Mouse (Mus musculus) adrenal gland, postnatal 10 days (tissue): ENCODE measurements around the gene Ssbp3. TPM values are rescaled to one million over a fixed set of nuclear protein-coding genes. Genes with fewer than 3 reads are reported as not detected.

Source experiments
- DNase-seq: peaks from one replicate; pipeline ENCODE4 v3.0.0; 2021; ENCODE audit warnings: mixed read lengths
- total RNA-seq, 2 experiments: library from RNA; stranded (reverse); gene quantifications; 2 replicates each; pipeline ENCODE4 v1.2.3; 2021

Gene Ssbp3
- total RNA-seq, 2 experiments from 2014 or later: 50.8 to 69.0 TPM

DNA sequence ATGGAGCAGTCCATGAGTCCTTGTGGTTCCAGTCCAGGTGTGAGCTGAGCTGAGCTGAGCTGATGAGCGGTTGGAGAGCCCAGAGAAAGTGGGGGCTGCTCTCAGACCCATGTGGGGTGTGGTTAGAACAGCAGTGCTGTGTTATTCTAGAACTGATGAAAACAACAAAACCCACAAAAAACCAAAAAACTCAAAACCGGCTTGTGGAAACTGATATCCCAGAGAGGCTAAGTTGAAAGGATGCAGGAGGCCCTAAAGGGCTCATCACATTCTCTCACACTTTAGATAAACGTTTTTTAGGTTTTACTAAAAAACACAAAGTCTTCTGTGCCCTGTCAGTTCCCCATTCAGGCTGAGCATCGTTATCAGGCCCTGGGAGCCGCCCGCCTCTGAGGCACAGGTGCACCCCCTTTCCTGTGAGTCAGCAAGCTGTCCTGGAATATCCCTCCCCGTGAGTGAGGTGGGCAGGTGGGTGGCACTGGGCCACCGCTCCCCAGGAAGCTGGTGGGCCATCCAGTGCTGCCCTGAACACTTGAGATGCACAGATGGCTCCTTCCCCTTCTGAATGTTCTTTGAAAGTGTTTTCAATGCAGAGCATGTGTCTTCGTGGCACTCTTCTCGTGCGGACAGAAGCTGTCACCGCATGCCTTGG, 24.6 kb downstream of the Ssbp3 start:
- DNase-seq: no peak

DNA sequence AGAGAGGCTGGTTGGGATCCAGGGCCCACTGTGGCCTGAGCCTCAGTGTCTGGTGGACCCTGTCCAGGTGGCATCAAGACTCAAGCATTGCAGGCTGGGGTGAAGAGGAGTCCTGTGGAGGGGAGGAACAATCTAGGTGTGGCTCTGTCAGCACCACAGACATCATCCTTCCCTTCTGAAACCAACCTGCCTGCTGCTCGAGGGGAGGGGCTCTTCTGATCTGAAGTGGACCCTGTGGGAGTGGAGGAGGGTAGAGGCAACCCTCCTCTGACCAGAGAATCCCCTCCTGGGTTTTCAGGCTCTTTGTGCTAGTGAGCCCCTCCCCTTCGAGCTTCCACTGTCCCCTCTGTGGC, 25.1 kb downstream of the Ssbp3 start:
- DNase-seq: no peak

DNA sequence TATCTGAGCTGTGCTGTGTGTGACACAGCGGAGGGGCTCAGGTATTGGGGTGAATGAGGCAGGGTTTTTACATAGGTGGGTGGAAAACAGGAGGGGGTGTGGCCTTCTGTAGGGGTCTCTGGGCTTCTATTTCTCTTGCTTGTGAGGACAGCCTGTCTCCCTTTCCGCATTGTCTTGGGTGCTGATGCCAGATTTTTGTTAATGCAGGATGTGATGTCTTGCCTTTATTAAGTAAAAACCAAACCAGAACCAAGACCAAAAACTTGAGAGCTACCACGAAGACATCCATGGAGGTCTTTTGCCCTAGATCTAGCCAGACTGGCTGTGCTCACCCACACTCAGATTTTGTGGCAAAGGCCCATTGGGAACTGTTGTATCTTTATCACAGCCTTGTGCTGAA, 25.5 kb downstream of the Ssbp3 start:
- no peak for DNase-seq

DNA sequence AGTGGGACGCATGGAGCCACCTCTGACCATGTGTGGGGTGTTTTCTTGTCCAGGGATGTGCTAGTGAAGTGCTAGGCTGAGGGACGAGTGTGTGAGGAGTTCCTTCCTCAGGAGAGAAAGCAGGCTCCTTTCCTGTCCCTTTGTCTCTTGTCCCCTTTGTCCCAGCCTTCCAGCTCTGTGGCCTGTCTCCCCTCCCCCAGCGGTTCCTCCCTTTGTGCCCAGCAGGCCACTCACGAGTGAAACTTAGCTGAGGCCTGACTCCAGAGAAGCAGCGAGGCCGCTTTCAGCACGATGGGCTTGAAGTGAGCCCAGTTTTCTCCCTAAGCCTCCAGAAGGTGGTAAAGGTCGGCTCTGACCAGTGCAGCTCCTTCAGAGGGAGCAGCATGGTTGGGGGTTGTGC, 26.2 kb downstream of the Ssbp3 start:
- peak; percentile 47 for DNase-seq

DNA sequence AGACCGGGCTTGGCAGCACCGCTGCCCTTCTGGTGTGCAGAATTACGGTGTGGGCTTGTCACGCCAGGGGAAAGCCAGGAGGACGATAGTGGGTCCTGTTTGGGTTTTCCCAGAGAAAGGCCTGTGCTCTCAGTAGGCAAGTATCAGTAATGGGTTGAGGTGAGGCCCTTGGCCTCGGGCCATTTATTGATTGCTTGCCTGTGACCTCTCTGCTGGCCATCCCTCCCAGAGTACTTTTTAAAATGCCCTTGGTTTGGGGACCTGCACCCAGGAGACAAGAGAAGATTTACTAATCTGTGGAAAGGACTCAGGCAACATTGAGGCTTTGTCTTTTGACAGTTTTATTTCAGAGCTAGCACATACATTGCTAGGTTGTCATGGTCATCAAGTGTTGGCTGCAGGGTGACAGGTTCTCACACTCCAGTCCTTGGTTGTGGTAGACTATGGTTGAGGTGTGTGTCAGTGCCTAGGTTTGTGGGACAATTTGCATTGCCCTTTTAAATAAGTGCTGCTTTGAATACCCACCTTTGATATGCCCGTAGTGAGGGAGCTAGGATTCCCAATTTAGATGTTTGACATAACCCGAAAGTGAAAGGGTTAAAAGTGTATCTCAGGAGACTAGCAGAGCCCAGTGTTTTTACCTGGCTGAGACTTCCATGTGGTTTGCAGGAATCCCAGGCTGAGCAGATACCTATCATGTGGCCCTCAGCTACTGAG, 28.2 kb downstream of the Ssbp3 start:
- DNase-seq: no peak

DNA sequence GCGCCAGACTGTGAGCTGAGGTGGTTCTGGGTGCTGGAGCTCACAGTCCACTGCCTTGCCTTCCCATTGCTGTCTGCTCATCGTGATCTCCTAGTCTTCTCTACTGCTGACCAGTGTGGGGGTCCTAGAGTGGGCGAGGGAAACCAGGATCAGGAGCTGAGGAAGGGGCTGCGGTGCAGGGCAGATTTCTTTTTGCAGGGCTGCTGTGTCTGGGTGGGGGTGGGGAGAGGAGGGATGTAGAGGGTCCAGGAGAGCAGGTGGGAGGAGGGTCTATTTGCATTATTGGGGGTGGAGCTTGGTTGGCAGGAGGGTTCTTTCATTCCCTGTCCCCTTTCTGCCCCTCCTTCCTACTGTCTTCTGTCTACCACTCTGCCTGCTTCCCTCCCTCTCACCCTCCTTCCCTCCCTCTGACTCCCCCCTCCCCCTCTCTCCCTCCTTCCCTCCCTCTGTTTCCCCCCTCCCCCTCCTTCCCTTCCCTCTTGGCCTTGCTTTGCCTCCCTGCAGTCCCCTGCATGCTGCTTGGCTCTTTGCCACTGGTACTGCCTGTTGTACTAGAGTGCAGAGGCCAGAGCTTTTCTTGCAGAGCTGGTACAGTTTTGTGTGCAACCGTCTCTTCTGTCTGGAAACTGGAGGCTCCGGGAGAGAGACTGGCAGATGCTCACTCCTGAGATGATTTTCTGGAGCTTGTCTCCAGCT, 28.9 kb downstream of the Ssbp3 start:
- peak; percentile 77 for DNase-seq

DNA sequence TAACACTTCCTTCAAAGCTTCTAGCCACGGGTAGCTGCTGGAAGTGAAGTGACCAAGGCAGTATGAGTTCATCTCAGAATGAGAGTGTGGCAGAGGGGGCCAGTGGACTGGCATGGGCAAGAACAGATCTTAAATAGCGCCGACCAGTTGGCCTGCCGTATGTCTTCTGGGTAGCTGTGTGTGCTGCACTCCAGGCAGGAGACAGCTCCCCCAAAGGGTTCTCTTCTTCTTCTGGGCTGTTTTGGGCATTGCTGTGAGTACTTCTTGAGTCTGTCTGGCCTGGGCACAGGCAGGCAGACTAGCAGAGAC, 29.4 kb downstream of the Ssbp3 start:
- no peak for DNase-seq

DNA sequence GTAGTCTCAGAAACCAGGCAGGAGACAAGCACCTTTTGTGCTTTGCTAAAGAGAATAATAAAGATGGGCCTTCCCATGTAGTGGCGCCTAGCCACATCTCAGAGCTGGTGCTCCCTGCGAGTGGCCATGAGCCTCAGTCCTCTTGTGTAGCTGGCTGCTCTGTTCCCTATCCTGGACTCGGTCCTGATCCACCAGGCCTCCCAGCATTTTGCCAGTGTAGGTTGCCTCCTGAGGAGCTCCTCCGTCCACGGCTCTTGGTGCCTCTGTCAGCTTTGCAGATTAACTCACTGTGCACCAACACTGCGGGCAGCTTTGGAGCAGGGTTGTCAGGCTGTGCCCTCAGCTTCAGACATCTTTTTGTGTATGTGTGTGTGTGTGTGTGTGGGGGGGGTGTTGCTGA, 30.4 kb downstream of the Ssbp3 start:
- no peak for DNase-seq

DNA sequence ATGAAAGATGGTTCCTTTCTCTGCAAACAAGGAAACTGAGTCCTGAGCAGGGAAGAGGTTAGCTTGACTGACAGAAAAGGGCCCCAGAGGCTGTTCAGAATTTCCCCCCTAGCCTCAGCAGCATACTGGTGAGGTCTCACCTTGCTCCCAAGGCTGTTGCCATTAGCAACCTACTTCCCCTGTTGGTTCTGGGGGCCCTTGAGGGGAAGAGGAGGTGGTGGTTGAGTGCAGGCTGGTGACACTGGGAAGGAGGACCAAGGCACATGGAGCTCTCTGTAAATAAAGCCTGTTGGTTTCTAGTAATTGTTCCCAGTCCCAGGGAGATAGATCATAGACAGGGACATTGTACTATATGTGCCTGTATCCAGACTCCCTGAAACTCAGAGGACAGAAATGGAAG, 31.0 kb downstream of the Ssbp3 start:
- DNase-seq: no peak

DNA sequence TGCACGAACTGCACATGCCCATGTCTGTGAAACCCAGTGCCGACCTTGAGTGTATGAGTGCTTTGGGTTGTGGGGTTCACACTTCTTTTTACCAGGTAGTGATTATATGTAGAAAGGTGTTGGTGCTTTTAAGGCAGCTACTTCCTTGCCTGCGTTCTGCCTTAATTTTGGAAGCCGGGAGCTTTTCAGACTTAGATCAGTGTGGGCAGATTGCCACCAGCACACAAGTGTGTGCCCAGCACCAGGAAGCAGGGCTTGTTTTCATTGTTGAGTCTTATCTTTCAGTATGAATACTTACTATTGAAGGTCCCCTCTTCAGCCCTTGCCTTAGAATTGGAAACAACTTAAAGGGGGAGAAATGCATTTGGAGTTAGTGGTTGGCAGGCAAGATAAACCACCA, 32.0 kb downstream of the Ssbp3 start:
- no peak for DNase-seq

DNA sequence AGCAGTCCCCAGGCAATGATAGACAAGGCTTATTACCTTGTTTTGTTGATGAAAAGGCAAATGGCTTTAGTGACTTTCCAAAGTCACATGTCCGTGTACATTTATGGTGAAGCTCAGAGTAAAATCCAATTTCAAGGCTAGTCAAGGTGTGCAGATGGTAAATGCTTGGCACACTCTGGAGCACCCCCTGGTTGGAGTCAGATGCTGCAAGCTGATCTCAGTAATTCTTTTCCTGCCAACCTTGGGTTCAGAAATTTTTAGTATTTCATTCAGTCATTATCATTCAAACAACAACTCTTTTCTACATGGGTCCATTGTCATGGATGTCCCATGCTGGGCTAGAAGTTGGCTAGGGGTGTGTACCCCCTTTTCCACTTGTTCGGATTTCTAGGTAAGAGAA, 33.1 kb downstream of the Ssbp3 start:
- no peak for DNase-seq

DNA sequence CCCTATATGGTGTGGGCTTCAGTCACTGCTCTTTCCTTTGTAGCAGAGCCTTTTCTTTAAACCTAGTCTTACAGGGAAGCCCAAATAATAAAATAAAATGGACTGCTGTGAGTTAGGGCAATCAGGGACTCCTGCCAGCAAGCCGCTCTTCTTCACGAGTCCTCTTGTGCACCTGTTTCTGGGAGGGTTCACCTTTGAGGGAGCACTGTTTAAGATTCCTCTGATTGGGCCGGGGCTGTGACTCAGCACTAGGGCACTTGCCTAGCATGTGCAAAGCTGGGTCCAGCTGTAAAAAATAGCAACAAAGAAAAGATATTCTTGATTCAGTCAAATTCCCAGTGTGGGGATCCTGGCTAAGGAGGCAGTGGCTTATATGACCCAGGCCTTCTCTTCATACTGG, 34.4 kb downstream of the Ssbp3 start:
- no peak for DNase-seq

DNA sequence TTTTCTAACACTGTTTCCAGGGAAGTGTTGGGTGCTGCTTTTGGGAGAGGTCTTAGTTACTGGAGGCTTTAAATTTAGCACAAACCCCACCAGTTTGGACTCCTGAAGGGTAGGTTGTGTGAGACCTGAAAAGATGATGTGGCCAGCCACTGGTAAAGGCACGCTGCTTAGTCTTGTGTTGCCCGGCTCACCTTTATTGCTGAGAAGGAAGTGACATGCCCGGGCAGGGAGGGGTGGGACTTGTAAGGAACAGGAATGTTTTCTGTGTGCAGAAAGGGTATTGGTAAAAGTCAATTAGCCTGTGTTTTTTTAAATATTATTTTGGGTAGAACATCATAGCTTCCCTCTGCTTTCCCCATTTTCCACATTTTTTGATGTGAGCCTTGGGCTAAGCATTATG, 37.2 kb downstream of the Ssbp3 start:
- no peak for DNase-seq

DNA sequence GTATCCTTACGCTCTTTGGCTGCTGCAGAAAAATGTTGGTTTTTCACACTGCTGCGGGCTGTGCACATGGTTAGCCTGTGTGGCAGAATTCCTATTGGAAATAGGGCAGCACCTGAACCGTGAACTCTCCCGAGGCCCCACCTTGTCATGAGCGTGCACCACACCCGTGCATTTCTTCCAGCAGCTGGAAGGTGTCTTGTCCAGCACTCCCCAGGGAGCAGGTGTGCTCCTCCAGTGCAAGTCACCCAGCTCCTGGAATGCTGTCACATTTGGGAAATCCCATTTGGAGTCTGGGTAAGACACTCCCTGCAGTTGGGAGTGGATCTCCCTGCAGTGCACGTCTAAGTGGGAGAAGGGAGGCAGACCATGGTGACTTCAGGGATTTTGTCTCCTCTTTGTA, 38.0 kb downstream of the Ssbp3 start:
- DNase-seq: no peak

DNA sequence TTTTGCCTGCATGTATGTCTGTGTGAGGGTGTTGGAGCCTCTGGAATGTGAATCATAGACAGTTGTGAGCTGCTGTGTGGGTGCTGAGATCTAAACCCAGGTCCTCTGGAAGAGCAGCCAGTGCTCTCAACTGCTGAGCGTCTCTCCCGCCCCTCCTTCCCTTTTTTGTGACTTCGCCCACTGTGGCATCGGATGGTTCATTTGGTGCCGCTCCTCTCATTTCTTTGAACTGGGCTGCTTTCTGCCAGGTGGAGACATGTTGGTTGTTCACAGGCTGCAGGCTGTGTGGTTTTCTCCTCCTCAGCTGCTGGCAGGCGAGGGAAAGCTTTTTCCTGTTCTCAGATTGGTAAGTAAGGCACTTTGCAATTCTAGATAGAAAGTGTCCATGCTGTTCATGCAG, 38.7 kb downstream of the Ssbp3 start:
- DNase-seq: no peak

DNA sequence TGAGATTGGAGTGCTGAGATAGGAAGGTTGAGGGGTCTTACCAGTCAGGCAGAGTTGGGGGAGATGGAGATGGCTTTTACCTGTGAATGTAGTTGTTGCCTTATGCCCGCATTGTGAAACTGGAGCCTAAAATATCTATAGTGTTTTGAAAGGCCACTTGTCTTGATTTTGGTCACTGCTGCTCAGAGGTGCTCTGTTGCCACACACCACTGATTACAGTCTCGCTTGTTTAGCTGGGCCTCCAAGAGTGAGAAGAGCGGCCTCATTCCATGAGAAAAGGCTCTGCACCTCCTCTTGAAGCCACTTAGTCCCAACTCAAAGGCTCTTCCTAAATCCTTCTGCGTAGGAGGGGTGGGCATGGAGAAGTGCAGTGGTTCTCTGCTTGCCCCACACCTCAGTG, 40.3 kb downstream of the Ssbp3 start:
- DNase-seq: no peak

DNA sequence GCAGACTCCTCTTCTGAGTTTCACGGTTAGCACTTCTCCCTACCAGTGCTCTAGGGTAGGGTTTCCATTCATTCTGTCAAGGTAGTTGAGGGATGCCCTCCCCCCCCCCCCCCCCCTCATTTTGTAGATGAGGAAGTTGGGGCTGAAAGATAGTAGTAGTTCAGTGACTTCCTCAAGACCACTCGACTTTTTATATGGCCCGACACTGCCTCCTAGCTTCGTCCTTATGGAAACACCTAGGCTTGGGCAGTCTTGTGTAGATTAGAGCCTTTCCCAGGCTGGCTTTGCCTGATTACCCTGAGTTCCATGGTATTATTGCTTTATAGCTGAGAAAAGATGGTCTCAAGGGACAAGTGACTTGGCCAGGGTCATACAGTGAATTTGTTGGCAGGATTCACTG, 41.0 kb downstream of the Ssbp3 start:
- DNase-seq: peak; percentile 28

DNA sequence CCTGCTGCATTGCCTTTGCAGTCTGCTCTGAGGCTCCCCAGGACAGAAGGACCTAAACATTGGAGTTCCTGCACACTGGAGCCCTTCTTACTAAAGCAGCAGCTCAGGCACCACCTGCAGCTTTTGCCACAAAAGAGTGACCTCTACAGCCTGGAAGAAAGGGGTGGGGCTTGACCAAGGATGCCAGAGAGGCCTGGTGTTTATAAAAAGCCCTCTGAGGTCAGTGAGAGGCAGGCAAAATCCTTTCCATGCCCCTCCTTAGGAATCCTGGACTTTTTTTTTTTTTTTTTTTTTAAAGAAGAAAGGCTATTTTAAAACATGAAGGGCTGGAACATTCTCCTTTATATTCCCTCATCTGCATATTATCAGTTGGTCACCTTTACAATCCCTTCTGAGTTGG, 42.7 kb downstream of the Ssbp3 start:
- DNase-seq: no peak

DNA sequence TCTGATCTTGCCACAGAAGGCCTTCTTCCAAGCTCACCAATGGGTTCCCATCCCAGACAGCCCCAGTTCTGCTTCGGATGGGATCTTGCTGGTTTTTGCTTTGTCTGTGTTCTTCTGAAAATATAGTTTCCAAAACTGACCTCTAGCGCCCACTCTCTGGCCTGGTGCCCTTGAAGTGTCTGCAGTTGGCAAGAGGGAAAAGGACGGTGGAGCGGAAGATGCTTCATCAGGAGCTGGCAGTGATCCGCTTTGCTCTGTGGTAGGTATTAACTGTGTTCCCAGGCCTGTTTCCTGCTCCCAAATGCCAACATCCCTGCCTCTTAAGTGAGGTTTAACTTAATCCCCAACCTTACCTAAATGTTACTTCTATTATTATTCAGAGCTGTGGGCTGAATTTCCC, 43.3 kb downstream of the Ssbp3 start:
- DNase-seq: peak; percentile 61

DNA sequence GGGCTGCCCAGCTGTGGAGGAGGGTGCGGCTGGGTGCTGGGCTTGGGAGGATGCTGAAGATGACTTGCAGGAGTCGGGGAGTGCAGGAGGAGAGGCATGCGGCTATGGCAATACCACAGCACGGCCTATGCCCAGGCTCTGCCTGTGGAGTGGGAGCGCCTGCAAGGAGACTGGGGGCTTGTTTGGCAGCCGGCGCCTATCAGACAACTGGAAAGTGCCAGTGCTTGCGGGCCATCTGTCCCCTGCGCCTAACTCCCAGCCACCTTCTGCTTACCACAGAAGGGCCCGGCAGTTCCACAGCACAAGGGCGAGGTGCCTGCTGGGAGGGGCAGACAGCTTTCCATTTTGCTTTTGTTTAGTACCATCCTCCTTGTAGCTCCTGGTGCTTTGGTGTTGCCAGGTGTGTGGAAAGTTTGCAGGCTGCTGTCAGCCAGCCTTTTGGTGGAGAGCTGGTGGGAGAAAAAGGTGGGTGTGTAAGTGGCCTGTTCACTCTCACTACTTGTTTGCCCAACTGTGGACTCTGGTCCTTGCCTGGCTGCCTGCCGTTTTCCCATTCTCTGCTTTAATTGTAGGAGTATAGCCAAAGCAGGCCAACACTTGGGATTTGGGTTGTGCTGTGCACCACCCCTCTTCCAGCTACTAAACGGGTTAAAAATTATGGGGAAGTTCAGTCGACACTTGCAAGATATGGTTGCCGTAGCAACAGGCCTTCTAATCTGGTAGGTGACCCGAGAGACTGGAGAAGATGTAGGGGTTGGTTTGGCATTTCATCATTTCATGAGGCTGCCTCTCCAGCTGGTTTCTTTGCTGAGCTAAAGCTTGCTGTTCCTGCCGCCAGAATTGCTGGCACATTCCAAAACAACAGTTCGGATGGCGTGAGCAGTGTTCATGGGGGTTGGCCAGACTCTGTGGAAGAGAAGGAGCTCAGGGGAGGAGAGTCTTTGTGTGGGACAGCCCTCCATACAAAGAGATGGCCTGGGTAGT, 45.5 kb downstream of the Ssbp3 start:
- DNase-seq: no peak

DNA sequence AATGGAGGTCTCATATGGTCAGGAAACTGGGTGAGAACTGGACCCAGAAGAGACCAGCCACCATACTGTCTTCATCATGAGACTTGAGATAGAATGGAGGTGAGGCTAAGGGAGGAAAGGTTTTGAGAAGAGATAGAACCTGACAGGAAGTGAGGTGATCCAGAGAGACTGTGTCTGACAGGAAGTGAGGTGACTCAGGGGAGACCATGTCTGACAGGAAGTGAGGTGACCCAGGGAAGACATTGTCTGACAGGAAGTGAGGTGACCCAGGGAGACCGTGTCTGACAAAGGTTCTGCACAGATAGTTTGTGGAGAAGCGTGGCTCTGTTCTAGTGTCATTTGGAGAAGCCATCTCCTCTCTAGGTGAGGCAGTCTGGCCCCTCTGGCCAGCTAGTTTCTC, 47.6 kb downstream of the Ssbp3 start:
- no peak for DNase-seq

DNA sequence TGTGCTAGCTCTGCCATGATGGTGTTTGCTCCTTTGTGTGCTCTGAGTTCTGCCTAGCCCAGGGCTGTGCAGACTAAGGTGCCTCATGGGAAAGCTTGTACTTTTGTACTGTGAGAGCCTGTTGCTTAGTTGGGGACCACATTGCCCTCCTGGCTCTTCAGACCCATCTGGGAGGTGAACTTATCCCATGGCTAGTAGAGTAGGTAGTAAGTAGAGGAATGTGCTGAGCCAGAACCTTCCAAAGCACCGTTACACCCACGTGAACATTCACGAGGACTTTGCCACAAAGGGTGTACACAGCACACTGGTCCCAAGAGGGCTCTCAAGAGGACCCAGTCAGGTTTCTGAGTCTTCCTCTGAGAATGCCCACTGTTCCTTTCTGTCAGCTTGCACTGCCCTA, 48.1 kb downstream of the Ssbp3 start:
- no peak for DNase-seq
